Mouse (Mus musculus) cerebellum, adult (tissue): ENCODE data around the gene Heatr6.

ENCODE experiments used
- ATAC-seq: cut with Nextera tagmentation; 2 replicates; pipeline ENCODE4 v1.9.2; 2017; ENCODE audit warnings: mild to moderate bottlenecking, moderate library complexity, mixed read lengths; ENCODE audit not compliant: insufficient number of reproducible peaks, low FRiP score, low TSS enrichment

Gene Heatr6

GRCm38 (mm10) chr11:83747376-83748265 is 5.9 kb upstream of the Heatr6 start:
- no peak for ATAC-seq

- ATAC-seq, result no peak
These were observed 731 bp downstream of the Heatr6 start for GRCm38 (mm10) chr11:83754227-83754626.

- no peak for ATAC-seq
These were observed 13.8 kb downstream of the Heatr6 start for GRCm38 (mm10) chr11:83767306-83767705.

- ATAC-seq, result no peak
These were observed 15.5 kb downstream of the Heatr6 start for GRCm38 (mm10) chr11:83768976-83769375.

GRCm38 (mm10) chr11:83771014-83771413 is 17.5 kb downstream of the Heatr6 start:
- ATAC-seq, result no peak

GRCm38 (mm10) chr11:83772341-83772740 is 18.8 kb downstream of the Heatr6 start:
- ATAC-seq, result no peak

GRCm38 (mm10) chr11:83773691-83774090 is 20.2 kb downstream of the Heatr6 start:
- no peak for ATAC-seq

- ATAC-seq, result no peak
These were observed 20.8 kb downstream of the Heatr6 start for GRCm38 (mm10) chr11:83774324-83774723.

GRCm38 (mm10) chr11:83776798-83777197 is 23.3 kb downstream of the Heatr6 start:
- no peak for ATAC-seq

GRCm38 (mm10) chr11:83783931-83784600 is 30.6 kb downstream of the Heatr6 start:
- no peak for ATAC-seq

GRCm38 (mm10) chr11:83784661-83785060 is 31.2 kb downstream of the Heatr6 start:
- no peak for ATAC-seq

- ATAC-seq, result no peak
These were observed 31.9 kb downstream of the Heatr6 start for GRCm38 (mm10) chr11:83785366-83785765.

GRCm38 (mm10) chr11:83786835-83787234 is 33.3 kb downstream of the Heatr6 start:
- no peak for ATAC-seq

GRCm38 (mm10) chr11:83787401-83788021 is 34.0 kb downstream of the Heatr6 start:
- ATAC-seq, result no peak

- ATAC-seq, result no peak
These were observed 34.8 kb downstream of the Heatr6 start for GRCm38 (mm10) chr11:83788331-83788730.

- ATAC-seq, result no peak
These were observed 35.8 kb downstream of the Heatr6 start for GRCm38 (mm10) chr11:83789259-83789658.

GRCm38 (mm10) chr11:83791133-83791532 is 37.6 kb downstream of the Heatr6 start:
- no peak for ATAC-seq

- no peak for ATAC-seq
These were observed 38.9 kb downstream of the Heatr6 start for GRCm38 (mm10) chr11:83792316-83792914.

GRCm38 (mm10) chr11:83793264-83793663 is 39.8 kb downstream of the Heatr6 start:
- ATAC-seq, result no peak

- no peak for ATAC-seq
These were observed 42.6 kb downstream of the Heatr6 start for GRCm38 (mm10) chr11:83796112-83796511.
